ENCODE assay signal across 13 mouse cellular contexts in genomic region chr1:78604820-78605550, GRCm38 (mm10). TPM values are rescaled to one million over a fixed set of nuclear protein-coding genes. Genes with fewer than 3 reads are reported as not detected.
A peak's percentile ranks its signal among the peaks of the same experiment; 100 is the strongest.
DNase-seq lines count a peak whose midpoint lies in the region; ATAC-seq lines count a peak whose summit lies in the region.
"Had no signal": no experiment of that assay in that cellular context is flagged by ENCODE, and none has a peak within 500 bp of the region (broad histone marks: within the 10 kb centered on the region; RNA-seq: fewer than 3 reads in every experiment).

No protein-coding gene starts in this region.

- intact Hi-C loops in heart, postnatal 36 days (cut with DNase I), result no loop called here

- ATAC-seq in megakaryocyte progenitor cell, adult 5-6 weeks (replicated peaks; ENCODE audit: poor library complexity), result peak; percentile 34; the same call in 1 of the 2 replicates
- ATAC-seq in megakaryocyte-erythroid progenitor cell, adult 5-6 weeks (replicated peaks; ENCODE audit: low FRiP score, low TSS enrichment, poor library complexity, severe bottlenecking), result no peak
- ATAC-seq: forebrain, postnatal 0 days had no signal

- peak; percentile 74 for DNase-seq in heart, adult 11 months
- no peak for DNase-seq in heart, postnatal 36 days
- DNase-seq in layer of hippocampus, adult 18-20 months (ENCODE audit: low spot score in 2 of 2), result peak; percentile 30 to 62
- peak; percentile 49 for DNase-seq in layer of hippocampus, adult 9-11 months
- DNase-seq in cerebellum, postnatal 4 days (ENCODE audit: low spot score in 2 of 2), result no peak
- no peak for DNase-seq in gastrocnemius, adult 18-20 months (ENCODE audit: low spot score)
- DNase-seq: adrenal gland, postnatal 14 days; cerebellum, adult 2 months; cerebellum, postnatal 14 days; forebrain, postnatal 0 days; gastrocnemius, postnatal 10 days had no signal

RNA-seq across cellular contexts. Expression of gene Acsl3, which starts 52.6 kb away (rescaled TPM):
- total RNA-seq in heart, postnatal 36 days (2021), result 1 to 10 TPM; 4.3 to 5.4 TPM
- 100 to 1,000 TPM; 200 to 202 TPM for total RNA-seq in layer of hippocampus, adult 18-20 months (2021)
- total RNA-seq in megakaryocyte progenitor cell, adult 5-6 weeks (2015), result 11.1 and 14.2 TPM in 2 replicates
- total RNA-seq in megakaryocyte progenitor cell, adult 5-6 weeks (2017), result 37.3 and 55.9 TPM in 2 replicates
- total RNA-seq in gastrocnemius, adult 18-20 months (2021), result 1 to 10 TPM; 9.2 to 9.9 TPM
- 10.1 and 12.9 TPM in 2 replicates for total RNA-seq in megakaryocyte-erythroid progenitor cell, adult 5-6 weeks (2014; fragmentation: Nextera tagmentation)
- total RNA-seq in megakaryocyte-erythroid progenitor cell, adult 5-6 weeks (2017), result 50.9 and 77.7 TPM in 2 replicates

RNA-seq across cellular contexts. Expression of gene Utp14b, which starts 52.9 kb away (rescaled TPM):
- 1 to 10 TPM in 1 of 2 experiments, under 1 TPM in 1; 0.98 to 1.1 TPM for total RNA-seq in heart, postnatal 36 days (2021)
- total RNA-seq in layer of hippocampus, adult 18-20 months (2021), result 10 to 100 TPM; 27.7 to 33.2 TPM
- 6.2 and 7.3 TPM in 2 replicates for total RNA-seq in megakaryocyte progenitor cell, adult 5-6 weeks (2015)
- 10.3 and 12.8 TPM in 2 replicates for total RNA-seq in megakaryocyte progenitor cell, adult 5-6 weeks (2017)
- 1 to 10 TPM; 1.6 TPM for total RNA-seq in gastrocnemius, adult 18-20 months (2021)
- total RNA-seq in megakaryocyte-erythroid progenitor cell, adult 5-6 weeks (2014; fragmentation: Nextera tagmentation), result 6.1 and 10.7 TPM in 2 replicates
- total RNA-seq in megakaryocyte-erythroid progenitor cell, adult 5-6 weeks (2017), result 8.1 and 18.0 TPM in 2 replicates

Comparison
In these comparisons a context has a peak if more than half of its experiments do, and no peak if none do; other contexts are left out.
1. DNase-seq: peak in heart, adult 11 months (single experiment), layer of hippocampus, adult 18-20 months (2 of 2) and layer of hippocampus, adult 9-11 months (single experiment); none in heart, postnatal 36 days (0 of 2), cerebellum, postnatal 4 days (0 of 2) and gastrocnemius, adult 18-20 months (single experiment).